Mouse (Mus musculus) gastrocnemius, adult 2 months (tissue): ENCODE measurements at regions not wholly inside any gene's neighbourhood (a gene's known extent, or its start where the extent isn't known, plus 50 kb on each side); places are given as distances from the start of the nearest gene placed in this dataset.
A peak's percentile ranks its signal among the peaks of the same experiment; 100 is the strongest.

Experiments
- DNase-seq: peaks from one replicate; pipeline ENCODE4 v3.0.0; 2022
- H3K27ac ChIP-seq: fragments of 200-600 bp; 2 replicates; pipeline ENCODE4 v1.8.1; 2022; ENCODE audit warnings: mild to moderate bottlenecking
- H3K4me3 ChIP-seq: fragments of 200-600 bp; 2 replicates; pipeline ENCODE4 v1.8.1; 2022; ENCODE audit warnings: mild to moderate bottlenecking, moderate library complexity
- CTCF ChIP-seq: fragments of 200-600 bp; IDR thresholded peaks from 2 replicates; pipeline ENCODE4 v1.8.1; 2022; ENCODE audit warnings: antibody characterized with exemption, mild to moderate bottlenecking, moderate library complexity
- intact Hi-C: fragments of 180-260 bp; cut with DNase I; formaldehyde crosslinking; loops from one replicate; pipeline ENCODE4 v1.15.1; 2025

GRCm38 (mm10) chr19:21106766-21107165, 152.8 kb upstream of the Tmc1 start:
- H3K4me3 ChIP-seq: peak overlapping the region; percentile 11
- intact Hi-C loops: no loop called here
- no peak for DNase-seq

GRCm38 (mm10) chr19:21106241-21106669, 152.3 kb upstream of the Tmc1 start:
- Histone ChIP-seq H3K4me3 (peak overlapping the region; percentile 11), H3K27ac (peak overlapping the region; percentile 67)
- intact Hi-C loops: no loop called here
- no peak for TF ChIP-seq CTCF
- peak; percentile 67 for DNase-seq

More at GRCm38 (mm10) chr19:21106766-21107165, 152.8 kb upstream of the Tmc1 start:
- no peak for TF ChIP-seq CTCF
- H3K27ac ChIP-seq: peak overlapping the region; percentile 67

- no peak overlapping the region for H3K4me3 ChIP-seq
- DNase-seq: no peak
- TF ChIP-seq CTCF: no peak
- intact Hi-C loops: no loop called here
- no peak overlapping the region for H3K27ac ChIP-seq
These were observed 151.0 kb upstream of the Tmc1 start for GRCm38 (mm10) chr19:21105004-21105403.

GRCm38 (mm10) chr19:21104462-21104936, 150.5 kb upstream of the Tmc1 start:
- Histone ChIP-seq H3K4me3 (no peak overlapping the region), H3K27ac (no peak overlapping the region)
- intact Hi-C loops: no loop called here
- DNase-seq: peak; percentile 32
- no peak for TF ChIP-seq CTCF

- no peak for DNase-seq
- 0 out of 2 replicates have a peak, but pooled peaks have one; percentile 6 for TF ChIP-seq CTCF
- peak overlapping the region; percentile 35; the same call in 1 of the 2 replicates for H3K27ac ChIP-seq
- intact Hi-C loops: no loop called here
- H3K4me3 ChIP-seq: no peak overlapping the region
These were observed 124.0 kb upstream of the Tmc1 start for GRCm38 (mm10) chr19:21077771-21078548.

- TF ChIP-seq CTCF: no peak
- Histone ChIP-seq H3K27ac (no peak overlapping the region), H3K4me3 (no peak overlapping the region)
- intact Hi-C loops: no loop called here
- no peak for DNase-seq
These were observed 114.4 kb upstream of the Tmc1 start for GRCm38 (mm10) chr19:21068381-21068780.

GRCm38 (mm10) chr19:21066432-21067113, 112.6 kb upstream of the Tmc1 start:
- Histone ChIP-seq H3K4me3 (no peak overlapping the region), H3K27ac (peak overlapping the region; percentile 6; the same call in 1 of the 2 replicates)
- TF ChIP-seq CTCF: no peak
- intact Hi-C loops: no loop called here
- DNase-seq: peak; percentile 21

GRCm38 (mm10) chr19:21064902-21065301, 110.9 kb upstream of the Tmc1 start:
- H3K4me3 ChIP-seq: no peak overlapping the region
- TF ChIP-seq CTCF: no peak
- intact Hi-C loops: no loop called here
- DNase-seq: no peak
- 0 out of 2 replicates have a peak overlapping the region, but pooled peaks have one; percentile 43 for H3K27ac ChIP-seq

- no peak overlapping the region for H3K27ac ChIP-seq
- no peak for DNase-seq
- H3K4me3 ChIP-seq: no peak overlapping the region
- intact Hi-C loops: no loop called here
- no peak for TF ChIP-seq CTCF
These were observed 99.9 kb upstream of the Tmc1 start for GRCm38 (mm10) chr19:21053597-21054544.

- no peak overlapping the region for H3K4me3 ChIP-seq
- no peak overlapping the region for H3K27ac ChIP-seq
- intact Hi-C loops: no loop called here
- no peak for TF ChIP-seq CTCF
- DNase-seq: no peak
These were observed 98.8 kb upstream of the Tmc1 start for GRCm38 (mm10) chr19:21052771-21053170.

- Histone ChIP-seq H3K27ac (peak overlapping the region; percentile 67), H3K4me3 (no peak overlapping the region)
- TF ChIP-seq CTCF: no peak
- no peak for DNase-seq
- intact Hi-C loops: no loop called here
These were observed 97.9 kb upstream of the Tmc1 start for GRCm38 (mm10) chr19:21051872-21052271.

- no peak for DNase-seq
These were observed 97.2 kb upstream of the Tmc1 start for GRCm38 (mm10) chr19:21050994-21051721.

More at GRCm38 (mm10) chr19:21050994-21051721, 97.2 kb upstream of the Tmc1 start:
- Histone ChIP-seq H3K4me3 (no peak overlapping the region), H3K27ac (peak overlapping the region; percentile 67)
- TF ChIP-seq CTCF: no peak
- intact Hi-C loops: no loop called here
